Mouse (Mus musculus): Measurements from ENCODE around the gene Gdf9.

- TF ChIP-seq CTCF (IDR thresholded peaks at IDR 0.05; ENCODE audit: low read depth) (no peak), EP300 (IDR thresholded peaks at IDR 0.05; ENCODE audit: low read depth) (no peak)
These were observed 15.4 kb downstream of the Gdf9 start for GRCm38 (mm10) chr11:53446183-53446582.

Measured in heart, postnatal 0 days (tissue).